Mouse (Mus musculus) liver, adult 2 months (tissue): ENCODE data around the gene Eci1.

ENCODE experiments used
- CTCF ChIP-seq: fragments of 200-500 bp; IDR thresholded peaks from 2 replicates; pipeline ENCODE4 v1.5.1; 2011; ENCODE audit warnings: low read depth, low read length, control low read depth
- POLR2A ChIP-seq: fragments of 200-500 bp; IDR thresholded peaks from 2 replicates; pipeline ENCODE4 v1.6.1; 2011; ENCODE audit warnings: low read length, control low read depth; ENCODE audit not compliant: insufficient read depth; ENCODE audit errors: extremely low read depth

DNA sequence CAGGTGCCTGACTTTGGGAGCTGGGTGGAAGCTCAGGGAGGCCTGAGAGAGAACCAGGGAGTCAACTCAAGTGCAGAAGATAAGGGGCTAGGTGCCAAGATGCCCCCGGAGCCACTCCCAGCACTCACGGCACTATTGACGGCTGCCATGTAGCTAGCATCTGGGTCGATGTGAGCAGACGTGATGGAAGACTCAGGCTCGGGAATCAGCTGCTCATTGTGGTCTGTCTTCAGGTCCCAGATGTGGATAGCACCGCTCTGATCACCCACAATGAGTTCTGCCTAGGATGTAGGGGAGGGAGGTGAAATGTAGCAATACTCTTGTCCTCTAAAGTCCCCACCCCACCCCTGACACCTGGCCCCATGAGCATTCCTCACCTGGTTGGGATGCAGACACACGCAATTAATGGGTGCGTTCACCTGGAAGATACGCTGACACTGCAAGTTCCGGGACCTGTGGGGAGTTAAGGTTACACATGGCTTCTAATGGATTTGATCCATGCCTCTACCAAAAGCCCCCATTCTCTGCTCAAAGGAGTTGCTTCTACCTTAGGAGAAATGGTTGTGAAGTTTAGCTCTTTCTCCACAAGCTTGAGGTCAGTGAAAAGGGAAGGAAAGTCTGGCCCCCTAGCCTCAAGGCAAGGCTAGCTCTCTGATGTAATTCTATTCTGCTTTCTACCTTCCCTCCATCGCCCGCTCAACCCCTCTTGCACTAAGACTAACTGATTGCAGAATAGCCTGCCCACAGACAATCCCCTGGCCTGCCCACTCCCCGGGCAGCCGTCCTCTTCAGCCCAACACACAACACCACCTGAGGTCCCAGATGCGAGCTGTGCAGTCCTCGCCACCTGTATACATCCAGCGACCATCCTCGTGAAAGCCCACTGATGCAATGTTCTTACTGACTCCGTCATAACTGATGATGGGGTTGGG, 50.9 kb downstream of the Eci1 start:
- no peak for TF ChIP-seq CTCF
- TF ChIP-seq POLR2A: no peak
